Mouse (Mus musculus) spleen, postnatal 10 days (tissue): ENCODE measurements around the gene Sspo.
A peak's percentile ranks its signal among the peaks of the same experiment; 100 is the strongest.
"Not testable (repeated sequence)": the region's sequence is repeated elsewhere in the genome, so short reads cannot be mapped to it uniquely, and the experiment has no call there.

Experiments
- DNase-seq, 2 experiments: peaks; one replicate each; pipeline ENCODE4 v3.0.0; 2021 to 2022; ENCODE audit warnings: low spot score in 2 of 2

Gene Sspo

DNA sequence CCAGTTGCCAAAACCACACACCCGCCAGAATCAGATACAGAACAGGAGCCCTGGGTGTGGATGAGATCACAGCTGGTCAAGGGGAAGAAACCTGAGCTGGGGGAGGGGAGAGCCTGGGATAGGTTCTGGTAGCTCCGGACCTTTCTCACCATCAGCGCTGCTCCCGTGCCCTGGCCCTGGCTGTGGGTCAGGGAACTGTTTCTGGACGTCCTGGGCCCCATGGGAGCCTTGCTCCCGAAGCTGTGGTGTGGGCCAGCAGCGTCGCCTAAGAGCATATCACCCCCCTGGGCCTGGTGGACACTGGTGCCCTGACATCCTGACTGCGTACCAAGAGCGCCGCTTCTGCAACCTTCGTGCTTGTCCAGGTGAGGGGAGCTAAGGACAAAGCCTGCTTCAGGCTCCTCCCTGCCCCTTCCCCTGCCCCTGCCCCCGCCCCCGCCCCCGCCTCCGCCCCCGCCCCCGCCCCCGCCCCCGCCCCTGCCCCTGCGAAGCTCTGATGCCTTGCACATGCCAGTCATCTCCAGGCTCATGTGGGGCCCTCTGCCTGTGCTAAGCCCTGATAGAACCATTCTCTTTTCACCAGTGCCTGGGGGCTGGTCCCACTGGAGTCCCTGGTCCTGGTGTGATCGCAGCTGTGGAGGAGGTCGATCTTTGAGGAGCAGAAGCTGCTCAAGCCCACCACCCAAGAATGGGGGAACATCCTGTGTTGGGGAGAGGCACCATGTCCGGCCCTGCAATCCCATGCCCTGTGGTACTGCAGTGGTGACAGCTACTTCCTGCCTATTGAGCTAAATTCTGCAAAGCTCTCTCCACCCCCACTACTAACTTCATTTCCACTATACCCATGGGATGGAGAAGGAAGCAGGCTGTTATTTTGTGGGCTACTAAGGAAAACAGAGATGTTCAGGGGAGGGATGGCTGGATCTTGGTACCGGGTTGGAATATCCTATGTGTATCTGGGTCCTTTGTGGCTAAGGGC lies 40.0 kb downstream of the Sspo start:
- no peak for DNase-seq

DNA sequence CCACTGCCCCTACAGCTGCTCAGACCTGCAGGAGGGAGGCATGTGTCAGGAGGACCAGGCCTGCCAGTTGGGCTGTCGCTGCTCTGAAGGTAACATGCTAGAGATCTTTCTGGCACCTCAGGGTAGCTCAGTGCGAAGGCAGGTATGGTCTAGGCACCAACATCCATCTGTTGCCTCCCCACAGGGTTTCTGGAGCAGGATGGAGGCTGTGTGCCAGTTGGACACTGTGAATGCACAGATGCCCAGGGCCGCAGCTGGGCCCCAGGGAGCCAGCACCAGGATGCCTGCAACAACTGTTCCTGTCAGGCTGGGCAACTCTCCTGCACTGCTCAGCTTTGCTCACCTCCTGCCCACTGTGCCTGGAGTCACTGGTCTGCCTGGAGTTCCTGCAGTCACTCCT lies 41.7 kb downstream of the Sspo start:
- DNase-seq = no peak

DNA sequence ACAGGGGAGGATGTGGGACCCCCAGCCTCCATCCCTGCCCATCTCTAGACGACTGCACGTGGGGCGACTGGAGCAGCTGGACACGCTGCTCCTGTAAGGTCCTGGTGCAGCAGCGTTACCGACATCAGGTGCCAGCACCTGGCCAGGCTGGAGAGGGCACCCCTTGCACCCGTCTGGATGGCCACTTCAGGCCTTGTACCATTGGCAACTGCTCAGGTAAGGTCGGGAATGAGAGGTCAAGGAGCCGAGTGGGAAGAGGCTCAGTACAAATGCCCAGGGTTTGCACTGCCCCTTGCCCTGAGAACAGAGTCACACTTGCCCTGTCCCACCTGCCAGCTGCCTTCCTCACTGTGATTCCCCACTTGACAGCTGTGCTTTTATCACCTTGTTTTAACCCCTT lies 43.3 kb downstream of the Sspo start:
- DNase-seq = no peak

- DNase-seq = no peak
These were observed 45.2 kb downstream of the Sspo start for GRCm38 (mm10) chr6:48493136-48493730.

DNA sequence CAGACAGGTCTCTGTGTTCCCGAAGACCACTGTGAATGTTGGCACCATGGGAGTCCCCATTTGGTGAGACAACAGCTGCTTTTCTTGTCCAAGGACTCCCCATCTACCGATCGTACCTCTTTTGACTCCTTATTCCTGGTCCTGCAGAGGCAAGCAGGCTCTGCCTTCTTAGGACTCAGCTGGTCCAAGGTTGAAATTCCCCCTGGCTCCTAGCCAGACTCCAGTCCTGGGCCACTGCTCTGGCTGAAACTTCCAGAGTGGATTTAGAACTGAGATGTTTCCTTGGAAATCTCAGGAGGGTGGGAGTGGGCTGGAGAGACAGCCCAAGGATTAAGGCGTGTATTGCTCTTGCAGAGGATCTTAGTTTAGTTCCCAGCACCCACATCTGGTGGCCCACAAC lies 49.5 kb downstream of the Sspo start:
- no peak for DNase-seq

DNA sequence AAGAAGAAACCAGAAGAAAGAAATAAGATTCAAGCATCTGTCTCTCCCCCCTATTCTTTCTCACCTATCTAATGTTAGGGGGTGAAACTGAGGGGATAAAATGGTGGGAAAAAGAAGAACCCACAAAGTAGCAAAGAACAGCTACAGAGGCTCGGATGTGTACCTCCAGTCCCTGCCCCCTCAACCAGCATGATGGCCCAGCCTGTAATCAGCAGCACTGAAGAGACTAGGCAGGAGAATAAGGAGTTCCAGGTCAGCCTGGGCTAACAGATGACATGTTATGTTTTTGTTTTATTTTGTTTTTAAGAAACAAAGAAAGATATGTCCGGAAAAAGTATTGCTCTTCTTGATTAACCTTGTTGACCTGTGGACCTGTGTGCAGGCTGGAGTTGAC lies 55.8 kb downstream of the Sspo start:
- DNase-seq = no peak

- peak; percentile 25 to 55 for DNase-seq
These were observed 56.3 kb downstream of the Sspo start for GRCm38 (mm10) chr6:48504241-48504854.

- DNase-seq = no peak
These were observed 60.1 kb downstream of the Sspo start for GRCm38 (mm10) chr6:48508087-48508486.

DNA sequence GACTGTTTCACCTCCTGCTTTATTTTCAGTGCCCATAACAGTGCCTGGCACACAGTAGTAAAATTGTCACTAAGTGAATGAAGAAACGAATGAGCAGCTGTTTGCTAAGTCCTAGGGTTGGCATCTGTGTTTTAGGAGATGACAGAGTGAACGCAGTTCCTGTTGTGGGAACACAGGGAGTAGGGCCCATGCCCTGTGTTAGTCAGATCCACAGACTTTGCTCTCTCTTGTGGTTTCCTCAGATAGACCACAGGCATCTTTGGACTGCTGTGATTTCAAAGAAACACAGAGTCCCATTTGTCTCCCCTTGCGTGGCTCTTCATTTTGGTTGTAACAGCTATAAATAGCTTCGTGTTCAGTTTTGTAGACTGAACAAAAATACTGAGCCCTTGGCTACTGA lies 62.4 kb downstream of the Sspo start:
- DNase-seq = no peak

DNA sequence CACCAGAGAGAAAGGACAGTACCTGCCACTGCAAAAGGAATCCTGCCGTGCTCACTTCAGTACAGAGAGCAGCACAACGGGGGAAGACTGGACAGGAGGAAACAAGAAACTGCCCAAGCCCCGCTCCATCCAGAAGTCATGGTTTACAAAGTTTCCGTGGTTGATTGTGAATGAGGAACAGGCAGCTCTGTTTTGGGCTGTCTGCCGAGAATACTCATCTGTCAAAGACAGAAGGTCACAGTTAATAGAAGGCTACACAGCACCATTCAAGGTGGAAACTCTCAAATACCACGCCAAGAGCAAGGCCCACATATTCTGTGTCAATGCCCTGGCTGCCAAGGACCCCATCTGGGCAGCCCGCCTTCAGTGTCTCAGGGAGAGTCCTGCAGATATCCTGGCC lies 63.8 kb downstream of the Sspo start:
- no peak for DNase-seq

GRCm38 (mm10) chr6:48524882-48525281 lies 76.9 kb downstream of the Sspo start:
- not testable (repeated sequence) for DNase-seq

- no peak for DNase-seq
These were observed 79.9 kb downstream of the Sspo start for GRCm38 (mm10) chr6:48527901-48528300.

GRCm38 (mm10) chr6:48529261-48529660 lies 81.2 kb downstream of the Sspo start:
- DNase-seq = no peak

- DNase-seq = no peak
These were observed 81.9 kb downstream of the Sspo start for GRCm38 (mm10) chr6:48529871-48530440.

DNA sequence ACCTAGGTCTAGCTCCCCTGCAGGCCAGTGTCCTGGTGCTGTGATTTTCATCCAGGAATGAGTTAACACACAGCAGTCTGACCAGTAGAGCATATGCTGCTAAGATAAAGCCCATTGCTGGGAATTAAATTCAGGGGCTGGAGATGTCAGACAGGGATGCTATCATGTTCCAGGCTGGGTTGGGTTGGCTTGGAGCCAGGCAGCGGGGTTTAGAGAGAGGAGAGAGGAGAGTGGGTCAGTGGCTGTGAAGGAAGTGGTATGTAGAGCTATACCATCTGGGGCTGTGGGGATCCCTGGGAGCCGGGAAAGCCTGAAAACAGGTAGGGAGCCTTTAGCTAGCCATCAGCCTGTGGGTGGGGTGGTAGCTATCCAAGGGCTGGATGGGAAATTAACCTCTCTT lies 82.8 kb downstream of the Sspo start:
- DNase-seq = no peak

- no peak for DNase-seq
These were observed 85.4 kb downstream of the Sspo start for GRCm38 (mm10) chr6:48533475-48533874.

- no peak for DNase-seq
These were observed 86.9 kb downstream of the Sspo start for GRCm38 (mm10) chr6:48534913-48535312.

DNA sequence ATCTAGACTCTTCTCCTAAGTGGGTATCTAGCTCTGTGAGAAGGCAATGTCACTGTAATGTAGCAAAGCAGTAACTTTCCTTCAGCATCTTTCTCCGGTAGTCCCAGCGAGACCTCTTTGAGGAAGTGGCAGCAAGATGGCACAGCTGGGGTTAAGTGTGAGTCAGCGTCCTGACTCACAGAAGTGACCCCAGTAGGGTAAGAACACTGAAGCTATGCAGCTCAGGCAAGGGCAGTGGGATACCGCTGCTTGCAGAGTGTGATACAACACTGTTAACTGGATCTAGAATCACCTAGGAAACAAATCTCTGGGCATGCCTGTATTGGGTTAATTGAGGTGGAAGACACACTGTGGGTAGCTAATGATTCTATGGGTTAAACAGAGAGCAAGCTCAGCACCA lies 88.1 kb downstream of the Sspo start:
- DNase-seq = no peak

DNA sequence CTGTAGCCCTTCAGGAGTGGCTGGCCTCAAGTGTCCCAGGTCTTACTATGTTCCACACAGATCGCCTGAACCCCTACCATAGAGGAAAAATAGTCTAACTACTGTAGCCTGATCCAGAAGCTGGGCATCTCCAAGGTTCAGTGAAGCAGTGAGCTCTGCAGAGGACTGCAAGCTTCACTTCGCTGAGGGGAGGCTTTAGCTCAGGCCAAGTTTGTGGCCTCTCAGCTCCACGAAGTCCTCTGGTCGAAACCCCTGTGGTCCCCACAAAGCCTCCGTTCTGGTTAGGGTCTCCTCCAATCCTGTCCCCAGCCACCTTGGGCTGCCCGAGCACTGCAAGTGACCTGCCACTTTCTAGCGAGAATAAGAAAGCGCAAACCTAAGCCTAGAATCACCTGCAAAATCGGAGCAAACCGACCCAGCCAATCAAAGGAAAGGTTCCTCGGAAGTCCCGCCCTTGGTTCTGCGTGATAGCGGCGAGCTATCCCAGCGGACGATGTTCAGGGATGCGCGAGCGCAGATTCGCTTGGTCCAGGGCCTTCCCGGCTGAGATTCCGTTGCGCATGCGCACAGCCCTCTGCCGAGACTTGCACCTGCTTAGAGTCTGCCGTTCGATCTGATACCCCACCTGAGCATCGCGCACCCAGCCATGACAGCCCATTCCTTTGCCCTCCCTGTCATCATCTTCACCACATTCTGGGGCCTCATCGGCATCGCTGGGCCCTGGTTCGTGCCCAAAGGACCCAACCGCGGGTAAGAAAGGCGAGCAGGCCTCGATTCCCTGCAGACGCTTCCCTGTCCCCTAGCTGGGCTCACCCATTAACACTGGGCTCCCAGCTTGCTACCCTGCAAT lies 89.3 kb downstream of the Sspo start, which contains the start of gene Atp6v0e2:
Gene Atp6v0e2, plus strand, starts transcription at position 511 of the 850 bp plus-strand sequence.
- DNase-seq = peak in 1 of 2 experiments; percentile 37

DNA sequence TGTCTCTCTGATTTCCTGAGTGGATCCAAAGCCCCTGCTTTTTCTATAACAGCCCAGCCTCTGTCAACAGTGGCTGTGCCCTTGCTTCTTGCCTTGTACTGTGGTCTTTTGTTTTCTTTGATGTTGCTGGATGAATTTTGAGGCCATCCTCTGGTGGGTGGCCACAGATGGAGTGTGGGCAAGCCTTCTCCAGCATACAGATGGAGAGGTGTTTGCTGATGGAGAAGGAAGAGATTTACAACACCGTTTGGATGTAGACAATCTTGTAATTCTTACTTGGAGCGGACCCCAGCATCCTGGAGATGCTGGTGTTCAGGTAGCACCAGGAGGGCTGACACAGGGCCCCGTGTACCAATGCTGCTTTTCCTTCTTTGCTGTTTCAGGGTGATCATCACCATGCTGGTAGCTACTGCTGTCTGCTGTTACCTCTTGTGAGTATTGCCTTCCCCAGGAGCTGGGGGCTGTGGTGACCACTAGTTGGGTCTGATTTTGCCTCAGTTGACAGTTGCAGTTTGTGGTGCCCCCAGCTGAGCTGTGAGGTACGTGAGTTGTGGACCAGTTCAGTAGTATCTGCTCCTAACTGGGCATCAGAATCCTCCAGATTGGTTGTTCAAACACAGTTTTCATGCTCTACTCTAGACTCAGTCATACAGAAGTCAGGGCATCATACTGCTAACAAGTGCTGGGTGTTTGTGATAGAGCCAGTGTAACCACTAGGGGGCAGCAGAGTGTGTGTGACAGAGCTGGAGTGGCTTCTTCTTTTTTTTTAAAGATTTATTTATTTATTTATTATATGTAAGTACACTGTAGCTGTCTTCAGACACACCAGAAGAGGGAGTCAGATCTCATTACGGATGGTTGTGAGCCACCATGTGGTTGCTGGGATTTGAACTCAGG lies 91.1 kb downstream of the Sspo start:
- peak; percentile 28 to 80 for DNase-seq
